ENCODE assay signal across 10 mouse cellular contexts in the genomic region with DNA sequence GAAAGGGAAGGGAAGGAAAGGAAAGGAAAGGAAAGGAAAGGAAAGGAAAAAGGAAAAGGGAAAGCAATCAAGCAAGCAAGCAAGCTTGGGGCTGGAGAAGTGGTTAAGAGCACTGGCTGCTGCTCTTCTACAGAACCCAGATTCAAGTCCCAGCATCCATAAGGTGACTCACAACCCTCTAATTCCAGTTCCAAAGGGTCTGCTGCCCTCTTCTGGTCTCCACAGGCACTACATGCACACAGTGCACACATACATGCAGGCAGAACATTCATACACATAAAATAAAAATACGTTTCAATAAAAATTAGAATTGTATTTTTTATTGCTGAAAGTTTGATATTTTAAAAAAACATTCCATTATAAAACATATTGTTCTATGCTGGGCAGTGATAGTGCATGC. TPM values are rescaled to one million over a fixed set of nuclear protein-coding genes. Genes with fewer than 3 reads are reported as not detected.
DNase-seq lines count a peak whose midpoint lies in the region; ATAC-seq and TF ChIP-seq lines count a peak whose summit lies in the region.
"Had no signal": no experiment of that assay in that cellular context is flagged by ENCODE, and none has a peak within 500 bp of the region (broad histone marks: within the 10 kb centered on the region; RNA-seq: fewer than 3 reads in every experiment).

No protein-coding gene starts in this region.

- H3K27me3 ChIP-seq in lung, embryonic 14.5 days (ENCODE audit: insufficient read depth, low read length): no peaks in the 10 kb centered on the region
- H3K27me3 ChIP-seq: limb, embryonic 15.5 days had no signal

- peak; percentile 70 for DNase-seq in kidney, adult 9 months
- no peak for DNase-seq in kidney, adult 11 months
- DNase-seq in CD4-positive helper T cell, adult 2 months (ENCODE audit: low read depth, low spot score): peak; percentile 63
- peak; percentile 65 for DNase-seq in MN1 (ENCODE audit: low spot score)
- peak; percentile 44 to 50 for DNase-seq in cerebellum, postnatal 36 days
- DNase-seq in lung, embryonic 14.5 days: peak; percentile 57
- peak; percentile 48 to 49 for DNase-seq in thymus, postnatal 10 days (ENCODE audit: low spot score in 2 of 2)

- peak; percentile 68 for TF ChIP-seq CTCF in lung, embryonic 14.5 days (IDR thresholded peaks at IDR 0.05; ENCODE audit: low read depth)

- ATAC-seq in lung, embryonic 14.5 days (ENCODE audit: insufficient read depth): no peak
- no peak for ATAC-seq in frontal cortex, adult (ENCODE audit: low TSS enrichment)

- H3K27ac ChIP-seq in lung, embryonic 14.5 days (ENCODE audit: low read depth): no peak overlapping the region
- H3K27ac ChIP-seq: limb, embryonic 15.5 days had no signal

- H3K4me3 ChIP-seq in lung, embryonic 14.5 days (ENCODE audit: low read depth, low read length): no peak overlapping the region
- H3K4me3 ChIP-seq: limb, embryonic 15.5 days had no signal

- H3K4me2 ChIP-seq in lung, embryonic 14.5 days: no peak overlapping the region
- H3K4me2 ChIP-seq: limb, embryonic 15.5 days had no signal

- WGBS in lung, embryonic 14.5 days: 79% methylated on average over 1 of the region's 1 CpGs

- no peak overlapping the region for H3K9ac ChIP-seq in lung, embryonic 14.5 days
- H3K9ac ChIP-seq: limb, embryonic 15.5 days had no signal

- no peaks in the 10 kb centered on the region for H3K36me3 ChIP-seq in lung, embryonic 14.5 days (ENCODE audit: insufficient read depth)
- H3K36me3 ChIP-seq: limb, embryonic 15.5 days had no signal

- H3K9me3 ChIP-seq in lung, embryonic 14.5 days (ENCODE audit: low read depth, low read length): no peaks in the 10 kb centered on the region
- H3K9me3 ChIP-seq: limb, embryonic 15.5 days had no signal

- no peaks in the 10 kb centered on the region for H3K4me1 ChIP-seq in lung, embryonic 14.5 days (ENCODE audit: insufficient read depth)

RNA-seq across cellular contexts. Expression of a gene that starts 0.8 kb away (rescaled TPM):
- 7.7 TPM in 2 replicates for polyA plus RNA-seq in lung, embryonic 14.5 days (2014; fragmentation: Nextera tagmentation; extraction: Ambion mirVana)

RNA-seq across cellular contexts. Expression of a gene that starts 4.5 kb away (rescaled TPM):
- 7.2 and 9.4 TPM in 2 replicates for polyA plus RNA-seq in lung, embryonic 14.5 days (2014; fragmentation: Nextera tagmentation; extraction: Ambion mirVana)

RNA-seq across cellular contexts. Expression of a gene that starts 23.2 kb away (rescaled TPM):
- polyA plus RNA-seq in lung, embryonic 14.5 days (2014; fragmentation: Nextera tagmentation; extraction: Ambion mirVana): 24.2 and 26.4 TPM in 2 replicates

RNA-seq across cellular contexts. Expression of a gene that starts 23.2 kb away (rescaled TPM):
- polyA plus RNA-seq in lung, embryonic 14.5 days (2014; fragmentation: Nextera tagmentation; extraction: Ambion mirVana): 247 and 261 TPM in 2 replicates

RNA-seq across cellular contexts. Expression of a gene that starts 49.2 kb away (rescaled TPM):
- polyA plus RNA-seq in lung, embryonic 14.5 days (2014; fragmentation: Nextera tagmentation; extraction: Ambion mirVana): not detected in 2 replicates
- polyA plus RNA-seq: frontal cortex, adult 2 months; limb, embryonic 15.5 days had no signal
